Mouse (Mus musculus): ENCODE data around the gene Secisbp2l. TPM values are rescaled to one million over a fixed set of nuclear protein-coding genes. Genes with fewer than 3 reads are reported as not detected.

Secisbp2l gene
- polyA plus RNA-seq, 1 experiment from 2014 or later: 18.5 TPM

Other genes with a start within 250 kb of the Secisbp2l start
- 6.3 and 6.8 TPM in 2 replicates for gene Cep152, start 157.8 kb downstream of the Secisbp2l start, polyA plus RNA-seq (2014; fragmentation: Nextera tagmentation; extraction: Ambion mirVana)
- gene Eid1, start 109.8 kb downstream of the Secisbp2l start, polyA plus RNA-seq (2014; fragmentation: Nextera tagmentation; extraction: Ambion mirVana): 155 and 160 TPM in 2 replicates
- 2.5 and 2.6 TPM in 2 replicates for gene Shc4, start 58.7 kb downstream of the Secisbp2l start, polyA plus RNA-seq (2014; fragmentation: Nextera tagmentation; extraction: Ambion mirVana)
- gene Galk2, start 76.2 kb upstream of the Secisbp2l start, polyA plus RNA-seq (2014; fragmentation: Nextera tagmentation; extraction: Ambion mirVana): 46.0 and 48.2 TPM in 2 replicates
- gene Cops2, start 76.3 kb upstream of the Secisbp2l start, polyA plus RNA-seq (2014; fragmentation: Nextera tagmentation; extraction: Ambion mirVana): 70.9 and 77.8 TPM in 2 replicates

All from intestine, embryonic 14.5 days (tissue).